Mouse (Mus musculus): ENCODE measurements around the gene Nfkbib. TPM values are rescaled to one million over a fixed set of nuclear protein-coding genes. Genes with fewer than 3 reads are reported as not detected.

The Nfkbib gene
- polyA plus RNA-seq, 1 experiment from 2014 or later = 42.8 TPM

DNA sequence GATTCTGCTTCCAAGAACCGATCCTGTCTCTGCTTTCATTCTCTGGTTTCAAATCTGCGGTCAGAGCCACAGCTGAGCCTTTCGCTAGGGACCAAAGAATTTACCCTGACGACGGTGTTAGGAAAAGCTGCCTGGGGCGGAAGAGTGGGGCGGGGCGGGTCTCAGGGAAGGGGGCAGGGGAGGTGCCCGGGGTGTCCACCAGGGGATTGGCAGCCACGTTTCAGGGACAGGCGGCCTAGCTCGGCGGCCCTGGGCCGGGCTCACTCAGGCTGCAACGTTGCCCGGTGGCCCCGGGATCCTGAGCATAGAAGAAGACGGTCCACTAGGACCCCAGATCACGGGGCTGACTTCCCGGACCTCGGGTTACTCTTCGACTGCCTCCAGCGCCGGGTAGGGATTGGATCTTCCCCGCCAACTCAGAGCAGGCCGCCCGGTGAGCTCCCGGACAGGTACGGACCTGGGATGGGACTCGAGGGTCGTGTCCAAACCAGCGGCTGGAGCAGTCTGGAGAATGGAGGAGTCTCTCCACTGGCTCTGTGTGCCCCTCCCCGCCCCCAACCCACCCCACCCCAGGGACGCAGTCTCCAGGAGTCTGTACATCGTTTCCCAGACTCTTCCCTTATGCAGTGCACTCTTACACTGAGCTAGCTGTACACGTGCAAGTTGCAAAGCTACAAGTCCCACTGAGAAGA is 50.6 kb downstream of the Nfkbib start, which contains the start of gene Fbxo17:
TSS of gene Fbxo17 (plus strand) at position 215 of the 692 bp plus-strand sequence.
- H3K9ac ChIP-seq = peak within 1 kb of the TSS; percentile 51
- WGBS = 2% methylated on average over 36 of the region's 36 CpGs
- H3K4me3 ChIP-seq (replicated peaks) = peak within 1 kb of the TSS; percentile 55

DNA sequence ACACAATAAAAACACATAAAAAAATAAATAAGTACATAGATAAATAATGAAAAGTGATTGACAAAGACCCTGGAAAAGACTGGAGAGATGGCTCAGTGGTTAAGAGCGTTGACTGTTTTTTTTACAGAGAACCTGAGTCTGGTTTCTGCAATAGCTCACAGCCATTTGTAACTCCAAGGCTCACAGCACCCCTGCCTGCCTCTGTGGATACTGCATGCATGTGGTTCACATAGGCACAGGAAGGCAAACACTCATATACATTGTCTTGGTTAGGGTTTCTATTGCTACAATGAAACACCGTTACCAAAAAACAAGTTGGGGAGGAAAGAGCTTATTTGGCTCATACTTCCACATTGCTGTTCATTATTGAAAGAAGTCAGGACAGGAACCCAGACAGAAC is 51.7 kb downstream of the Nfkbib start:
- ATAC-seq (ENCODE audit: insufficient number of reproducible peaks, low FRiP score, low TSS enrichment, low read depth) = no peak

More for the DNA sequence above, 50.6 kb downstream of the Nfkbib start, which contains the start of gene Fbxo17:
- no peaks in the 10 kb centered on the region for H3K36me3 ChIP-seq
- H3K27ac ChIP-seq (replicated peaks) = peak within 1 kb of the TSS; percentile 87
- peak within 1 kb of the TSS; percentile 72 for H3K4me2 ChIP-seq (replicated peaks)
- H3K9me3 ChIP-seq (replicated peaks) = no peaks in the 10 kb centered on the region
- peaks cover 19% of the 10 kb centered on the region for H3K4me1 ChIP-seq
- peak; percentile 79 for ATAC-seq (ENCODE audit: insufficient number of reproducible peaks, low FRiP score, low TSS enrichment, low read depth)
- no peaks in the 10 kb centered on the region for H3K27me3 ChIP-seq

DNA sequence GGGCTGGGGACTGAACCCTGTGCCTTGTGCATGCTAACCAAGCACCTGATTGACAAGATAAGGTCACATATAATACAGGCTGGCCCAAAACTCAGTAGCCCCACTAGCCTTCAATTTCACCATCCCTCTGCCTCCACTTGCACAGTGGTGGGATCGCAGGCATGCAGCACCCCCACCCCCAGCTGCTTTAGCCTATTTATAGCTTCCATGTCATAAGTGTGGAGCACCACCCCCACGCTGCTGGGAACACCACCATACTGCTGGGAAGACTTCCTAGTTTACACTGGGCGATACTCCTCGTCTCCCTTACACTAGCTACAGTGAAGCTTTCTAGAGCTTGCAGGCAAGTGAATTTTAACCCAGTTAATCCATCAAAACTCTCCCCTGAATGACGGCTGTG is 52.6 kb downstream of the Nfkbib start:
- ATAC-seq (ENCODE audit: insufficient number of reproducible peaks, low FRiP score, low TSS enrichment, low read depth) = no peak
- Histone ChIP-seq H3K4me3 (replicated peaks) (no peak overlapping the region), H3K27ac (replicated peaks) (no peak overlapping the region; the same call in 1 of the 2 replicates), H3K36me3 (no peaks in the 10 kb centered on the region), H3K4me1 (peaks cover 19% of the 10 kb centered on the region), H3K9me3 (replicated peaks) (no peaks in the 10 kb centered on the region), H3K27me3 (no peaks in the 10 kb centered on the region), H3K9ac (no peak overlapping the region), H3K4me2 (replicated peaks) (no peak overlapping the region)
- 76% methylated on average over 5 of the region's 5 CpGs for WGBS

More for the DNA sequence above, 51.7 kb downstream of the Nfkbib start:
- Histone ChIP-seq H3K9ac (no peak overlapping the region), H3K36me3 (no peaks in the 10 kb centered on the region), H3K9me3 (replicated peaks) (no peaks in the 10 kb centered on the region), H3K27me3 (no peaks in the 10 kb centered on the region), H3K27ac (replicated peaks) (no peak overlapping the region), H3K4me2 (replicated peaks) (no peak overlapping the region), H3K4me1 (peaks cover 19% of the 10 kb centered on the region), H3K4me3 (replicated peaks) (no peak overlapping the region)
- WGBS = 91% methylated on average over 2 of the region's 2 CpGs

DNA sequence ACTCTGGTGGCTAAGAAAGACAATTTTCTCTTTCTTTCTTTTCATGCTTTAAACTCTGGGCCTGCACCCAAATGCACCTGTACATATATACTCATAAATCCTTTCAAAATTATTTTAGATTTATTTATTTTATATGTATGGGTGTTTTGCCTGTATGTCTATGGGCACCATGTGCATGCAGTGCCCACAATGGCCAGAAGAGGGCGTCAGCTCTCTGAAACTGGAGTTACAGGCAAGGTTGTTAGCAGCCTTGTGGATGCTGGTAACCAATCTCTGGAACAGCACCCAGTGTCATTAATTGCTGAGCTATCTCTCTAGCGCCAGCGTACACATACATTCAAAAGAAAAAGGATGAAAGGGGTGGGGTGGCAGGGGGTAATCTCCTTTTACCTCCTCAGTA is 56.4 kb downstream of the Nfkbib start:
- no peak overlapping the region for H3K4me2 ChIP-seq (replicated peaks)
- H3K4me1 ChIP-seq = peaks cover 8% of the 10 kb centered on the region; the same call in 1 of the 2 replicates
- no peaks in the 10 kb centered on the region for H3K9me3 ChIP-seq (replicated peaks)
- H3K4me3 ChIP-seq (replicated peaks) = no peak overlapping the region
- H3K36me3 ChIP-seq = no peaks in the 10 kb centered on the region
- H3K27ac ChIP-seq (replicated peaks) = no peak overlapping the region
- ATAC-seq (ENCODE audit: insufficient number of reproducible peaks, low FRiP score, low TSS enrichment, low read depth) = no peak
- no peaks in the 10 kb centered on the region for H3K27me3 ChIP-seq
- WGBS = 65% methylated on average over 3 of the region's 3 CpGs
- H3K9ac ChIP-seq = no peak overlapping the region

DNA sequence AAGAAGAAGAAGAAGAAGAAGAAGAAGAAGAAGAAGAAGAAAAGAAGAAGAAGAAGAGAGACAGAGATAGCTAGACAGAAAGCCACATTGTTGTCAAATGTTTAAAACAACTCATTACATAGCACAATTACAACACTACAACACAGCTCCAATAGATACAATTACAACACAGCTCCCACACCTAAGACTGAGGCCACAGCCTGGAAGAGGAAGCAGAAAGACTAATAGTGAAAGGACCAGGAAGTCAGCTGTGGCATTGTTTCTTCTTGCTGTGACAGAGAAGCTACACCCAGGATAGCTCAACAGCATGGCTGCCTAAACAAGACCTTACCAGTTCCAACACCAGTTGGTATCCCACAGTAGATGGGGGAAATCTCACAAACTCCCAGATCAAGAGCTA is 57.9 kb downstream of the Nfkbib start:
- no peak overlapping the region for H3K4me3 ChIP-seq (replicated peaks)
- H3K4me2 ChIP-seq (replicated peaks) = no peak overlapping the region
- H3K4me1 ChIP-seq = 0 out of 2 replicates have a peak, but pooled peaks cover under 1% of the 10 kb centered on the region
- H3K36me3 ChIP-seq = no peaks in the 10 kb centered on the region
- no peaks in the 10 kb centered on the region for H3K27me3 ChIP-seq
- no peak overlapping the region for H3K9ac ChIP-seq
- H3K27ac ChIP-seq (replicated peaks) = no peak overlapping the region
- ATAC-seq (ENCODE audit: insufficient number of reproducible peaks, low FRiP score, low TSS enrichment, low read depth) = no peak
- no peaks in the 10 kb centered on the region for H3K9me3 ChIP-seq (replicated peaks)

Other genes with a start within 250 kb of the Nfkbib start
- gene Ifnl3, start 244.7 kb downstream of the Nfkbib start, polyA plus RNA-seq (2015; fragmentation: Nextera tagmentation; extraction: Ambion mirVana) = not detected in 2 replicates
- not detected in 2 replicates for gene Sycn, start 226.6 kb downstream of the Nfkbib start, polyA plus RNA-seq (2015; fragmentation: Nextera tagmentation; extraction: Ambion mirVana)
- 2.6 and 4.6 TPM in 2 replicates for gene Nccrp1, start 220.3 kb downstream of the Nfkbib start, polyA plus RNA-seq (2015; fragmentation: Nextera tagmentation; extraction: Ambion mirVana)
- 32.8 and 34.1 TPM in 2 replicates for gene Samd4b, start 169.4 kb downstream of the Nfkbib start, polyA plus RNA-seq (2015; fragmentation: Nextera tagmentation; extraction: Ambion mirVana)
- gene Pak4, start 169.3 kb downstream of the Nfkbib start, polyA plus RNA-seq (2015; fragmentation: Nextera tagmentation; extraction: Ambion mirVana) = 37.4 and 39.3 TPM in 2 replicates
- 1.3 and 1.9 TPM in 2 replicates for gene Acp7, start 136.2 kb downstream of the Nfkbib start, polyA plus RNA-seq (2015; fragmentation: Nextera tagmentation; extraction: Ambion mirVana)
- 8.8 and 9.1 TPM in 2 replicates for gene Fbxo27, start 74.7 kb downstream of the Nfkbib start, polyA plus RNA-seq (2015; fragmentation: Nextera tagmentation; extraction: Ambion mirVana)
- gene Fbxo17, start 50.7 kb downstream of the Nfkbib start, polyA plus RNA-seq (2015; fragmentation: Nextera tagmentation; extraction: Ambion mirVana) = 29.1 and 32.3 TPM in 2 replicates
- gene Mrps12, start 25.7 kb downstream of the Nfkbib start, polyA plus RNA-seq (2015; fragmentation: Nextera tagmentation; extraction: Ambion mirVana) = 122 and 124 TPM in 2 replicates
- gene Sars2, start 25.5 kb downstream of the Nfkbib start, polyA plus RNA-seq (2015; fragmentation: Nextera tagmentation; extraction: Ambion mirVana) = 21.9 and 25.3 TPM in 2 replicates
- 128 and 230 TPM in 2 replicates for gene Ccer2, start 11.3 kb downstream of the Nfkbib start, polyA plus RNA-seq (2015; fragmentation: Nextera tagmentation; extraction: Ambion mirVana)
- gene Sirt2, start 777 bp downstream of the Nfkbib start, polyA plus RNA-seq (2015; fragmentation: Nextera tagmentation; extraction: Ambion mirVana) = 85.3 and 89.4 TPM in 2 replicates
- gene Rinl, start 21.5 kb upstream of the Nfkbib start, polyA plus RNA-seq (2015; fragmentation: Nextera tagmentation; extraction: Ambion mirVana) = 3.8 and 4.7 TPM in 2 replicates
- gene Hnrnpl, start 41.0 kb upstream of the Nfkbib start, polyA plus RNA-seq (2015; fragmentation: Nextera tagmentation; extraction: Ambion mirVana) = 211 and 225 TPM in 2 replicates
- 226 and 231 TPM in 2 replicates for gene Ech1, start 57.7 kb upstream of the Nfkbib start, polyA plus RNA-seq (2015; fragmentation: Nextera tagmentation; extraction: Ambion mirVana)
- 15.4 and 18.0 TPM in 2 replicates for gene Lgals4, start 66.3 kb upstream of the Nfkbib start, polyA plus RNA-seq (2015; fragmentation: Nextera tagmentation; extraction: Ambion mirVana)
- gene Lgals7, start 96.3 kb upstream of the Nfkbib start, polyA plus RNA-seq (2015; fragmentation: Nextera tagmentation; extraction: Ambion mirVana) = 187 and 265 TPM in 2 replicates
- 1.1 and 1.4 TPM in 2 replicates for gene Capn12, start 113.9 kb upstream of the Nfkbib start, polyA plus RNA-seq (2015; fragmentation: Nextera tagmentation; extraction: Ambion mirVana)
- 321 and 328 TPM in 2 replicates for gene Actn4, start 194.8 kb upstream of the Nfkbib start, polyA plus RNA-seq (2015; fragmentation: Nextera tagmentation; extraction: Ambion mirVana)
- 403 and 405 TPM in 2 replicates for gene Eif3k, start 214.4 kb upstream of the Nfkbib start, polyA plus RNA-seq (2015; fragmentation: Nextera tagmentation; extraction: Ambion mirVana)
- 7.5 and 7.7 TPM in 2 replicates for gene Map4k1, start 214.5 kb upstream of the Nfkbib start, polyA plus RNA-seq (2015; fragmentation: Nextera tagmentation; extraction: Ambion mirVana)

All from embryonic facial prominence, embryonic 15.5 days (tissue).